Mouse (Mus musculus) spleen, adult 10 weeks (tissue): Measurements from ENCODE around the gene Lypd6. TPM values are rescaled to one million over a fixed set of nuclear protein-coding genes. Genes with fewer than 3 reads are reported as not detected.

ENCODE experiments used
- polyA plus RNA-seq: library from polyadenylated mRNA; stranded (reverse); fragments of 350-450 nt; fragmentation: Illumina TruSeq; extraction: RNeasy Lipid Tissue Mini Kit (QIAGEN cat#74804); gene quantifications from one replicate; pipeline ENCODE4 v1.2.3, GENCODE M21; 2015; ENCODE audit warnings: low replicate concordance; ENCODE audit not compliant: insufficient read depth

Gene Lypd6
- polyA plus RNA-seq = 0.54 TPM

GRCm38 (mm10) chr2:50066246-50066967 is at the start of gene Lypd6:
Gene Lypd6, plus strand, starts transcription at chr2:50066429.

Other genes with a start within 250 kb of the Lypd6 start
- 75.8 TPM for gene Mmadhc, start 230.4 kb downstream of the Lypd6 start, polyA plus RNA-seq